Mouse (Mus musculus) MEL (cell line): Measurements from ENCODE around the gene Galnt6. TPM values are rescaled to one million over a fixed set of nuclear protein-coding genes. Genes with fewer than 3 reads are reported as not detected.
A peak's percentile ranks its signal among the peaks of the same experiment; 100 is the strongest.

Experiments used
- DNase-seq: peaks from one replicate; pipeline ENCODE4 v3.0.0; 2011; ENCODE audit warnings: low read depth, low spot score
- H3K27ac ChIP-seq: 2 replicates; pipeline ENCODE4 v1.5.1; 2012; ENCODE audit warnings: low read depth, mild to moderate bottlenecking, control low read depth, low read length, moderate library complexity; ENCODE audit not compliant: control insufficient read depth
- H3K27me3 ChIP-seq, 2 experiments: fragments of 150-350 bp in 1 of 2; sonication (generic) in 1 of 2; 2 replicates each; pipeline ENCODE4 v1.6.1; 2012; ENCODE audit warnings: low read length in 2 of 2, mild to moderate bottlenecking in 2 of 2, improper control_type of control experiment in 1 of 2, moderate library complexity in 1 of 2; ENCODE audit not compliant: insufficient read depth in 2 of 2, control insufficient read depth in 1 of 2
- H3K36me3 ChIP-seq, 2 experiments: 2 replicates each; pipeline ENCODE4 v1.6.1; 2012 to 2014; ENCODE audit warnings: low read length in 2 of 2, improper control_type of control experiment in 1 of 2, inconsistent platforms in 1 of 2, mild to moderate bottlenecking in 1 of 2; ENCODE audit not compliant: insufficient read depth in 2 of 2, control insufficient read depth in 1 of 2
- H3K4me1 ChIP-seq, 2 experiments: fragments of 150-350 bp in 1 of 2; sonication (generic) in 1 of 2; 2 replicates each; pipeline ENCODE4 v1.6.1; 2012; ENCODE audit warnings: low read length in 2 of 2, improper control_type of control experiment in 1 of 2, mild to moderate bottlenecking in 1 of 2; ENCODE audit not compliant: insufficient read depth in 2 of 2, control insufficient read depth in 1 of 2
- H3K4me3 ChIP-seq, 2 experiments: fragments of 150-350 bp in 1 of 2; sonication (generic) in 1 of 2; 2 replicates each; pipeline ENCODE4 v1.5.1; 2012; ENCODE audit warnings: low read depth in 2 of 2, low read length in 2 of 2, mild to moderate bottlenecking in 2 of 2, moderate library complexity in 2 of 2, control low read depth in 1 of 2, improper control_type of control experiment in 1 of 2; ENCODE audit not compliant: control insufficient read depth in 1 of 2, insufficient read depth in 1 of 2
- H3K79me2 ChIP-seq: 2 replicates; pipeline ENCODE4 v1.6.1; 2012; ENCODE audit warnings: mild to moderate bottlenecking, low read length, moderate library complexity; ENCODE audit not compliant: control insufficient read depth, poor library complexity, insufficient read depth
- H3K9ac ChIP-seq: 2 replicates; pipeline ENCODE4 v1.6.1; 2012; ENCODE audit warnings: low read depth, mild to moderate bottlenecking, control low read depth, low read length, moderate library complexity; ENCODE audit not compliant: control insufficient read depth, poor library complexity, severe bottlenecking
- H3K9me3 ChIP-seq: fragments of 150-350 bp; sonication (generic); replicated peaks from 2 replicates; pipeline ENCODE4 v1.6.1; 2012; ENCODE audit warnings: mild to moderate bottlenecking, low read length, improper control_type of control experiment, moderate library complexity; ENCODE audit not compliant: insufficient read depth
- CHD1 ChIP-seq: IDR thresholded peaks from 2 replicates; pipeline ENCODE4 v1.6.1; 2012; ENCODE audit warnings: low read depth, mild to moderate bottlenecking, inconsistent platforms, low read length, improper control_type of control experiment
- CHD2 ChIP-seq: IDR thresholded peaks from 2 replicates; pipeline ENCODE4 v1.6.1; 2011; ENCODE audit warnings: low read length, improper control_type of control experiment
- CTCF ChIP-seq, 3 experiments: IDR thresholded peaks in 2 of 3; conservative IDR thresholded peaks in 1 of 3; 2 replicates each; pipeline ENCODE4 v1.5.1; 2011 to 2012; ENCODE audit warnings: low read length in 3 of 3, low read depth in 2 of 3, mild to moderate bottlenecking in 2 of 3, improper control_type of control experiment in 1 of 3, inconsistent platforms in 1 of 3, mixed read lengths in 1 of 3, moderate library complexity in 1 of 3; ENCODE audit not compliant: control insufficient read depth in 1 of 3, insufficient read depth in 1 of 3, poor library complexity in 1 of 3, severe bottlenecking in 1 of 3
- ELF1 ChIP-seq: IDR thresholded peaks from 2 replicates; pipeline ENCODE4 v1.6.1; 2014; ENCODE audit warnings: low read depth, mild to moderate bottlenecking, inconsistent platforms, low read length, improper control_type of control experiment, moderate library complexity
- EP300 ChIP-seq, 2 experiments: IDR thresholded peaks; 2 replicates each; pipeline ENCODE4 v1.6.1; 2011; ENCODE audit warnings: improper control_type of control experiment in 2 of 2, low read length in 2 of 2, low read depth in 1 of 2, mild to moderate bottlenecking in 1 of 2
- ETS1 ChIP-seq: IDR thresholded peaks from 2 replicates; pipeline ENCODE4 v1.6.1; 2012; ENCODE audit warnings: low read depth, mild to moderate bottlenecking, inconsistent platforms, low read length, improper control_type of control experiment, moderate library complexity
- GABPA ChIP-seq: IDR thresholded peaks from 2 replicates; pipeline ENCODE4 v1.6.1; 2012; ENCODE audit warnings: low read depth, mild to moderate bottlenecking, inconsistent platforms, low read length, improper control_type of control experiment, moderate library complexity
- GATA1 ChIP-seq: IDR thresholded peaks from 2 replicates; pipeline ENCODE4 v1.6.1; 2011; ENCODE audit warnings: low read depth, low read length, improper control_type of control experiment
- HCFC1 ChIP-seq: IDR thresholded peaks from 2 replicates; pipeline ENCODE4 v1.6.1; 2012; ENCODE audit warnings: low read depth, mild to moderate bottlenecking, inconsistent platforms, low read length, improper control_type of control experiment, moderate library complexity
- JUND ChIP-seq: IDR thresholded peaks from 2 replicates; pipeline ENCODE4 v1.6.1; 2011; ENCODE audit warnings: low read depth, mild to moderate bottlenecking, improper control_type of control experiment, low read length
- KAT2A ChIP-seq: conservative IDR thresholded peaks from 2 replicates; pipeline ENCODE4 v1.6.1; 2012; ENCODE audit warnings: low read depth, low read length, improper control_type of control experiment, inconsistent platforms
- MAFK ChIP-seq: IDR thresholded peaks from 2 replicates; pipeline ENCODE4 v1.6.1; 2011; ENCODE audit warnings: low read depth, mild to moderate bottlenecking, low read length, improper control_type of control experiment, borderline replicate concordance
- MEF2A ChIP-seq: IDR thresholded peaks from 2 replicates; pipeline ENCODE4 v1.6.1; 2014; ENCODE audit warnings: low read depth, mild to moderate bottlenecking, inconsistent platforms, low read length, improper control_type of control experiment; ENCODE audit not compliant: poor library complexity, insufficient replicate concordance, severe bottlenecking; ENCODE audit errors: extremely low read depth
- MXI1 ChIP-seq: IDR thresholded peaks from 2 replicates; pipeline ENCODE4 v1.6.1; 2011; ENCODE audit warnings: mild to moderate bottlenecking, low read depth, low read length, improper control_type of control experiment
- MYC ChIP-seq: IDR thresholded peaks from 2 replicates; pipeline ENCODE4 v1.6.1; 2011; ENCODE audit warnings: low read depth, mild to moderate bottlenecking, low read length, improper control_type of control experiment, moderate library complexity
- NELFE ChIP-seq: IDR thresholded peaks from 2 replicates; pipeline ENCODE4 v1.6.1; 2011; ENCODE audit warnings: low read depth, low read length, improper control_type of control experiment
- NRF1 ChIP-seq: IDR thresholded peaks from 2 replicates; pipeline ENCODE4 v1.6.1; 2014; ENCODE audit warnings: low read depth, mild to moderate bottlenecking, inconsistent platforms, low read length, improper control_type of control experiment, moderate library complexity; ENCODE audit not compliant: poor library complexity, insufficient read depth, severe bottlenecking
- POLR2A ChIP-seq, 2 experiments: IDR thresholded peaks; 2 replicates each; pipeline ENCODE4 v1.6.1; 2011 to 2012; ENCODE audit warnings: low read length in 2 of 2, mild to moderate bottlenecking in 2 of 2, control low read depth in 1 of 2, improper control_type of control experiment in 1 of 2, low read depth in 1 of 2, moderate library complexity in 1 of 2; ENCODE audit not compliant: control insufficient read depth in 1 of 2, insufficient read depth in 1 of 2, poor library complexity in 1 of 2
- POLR2AphosphoS2 ChIP-seq: IDR thresholded peaks from 2 replicates; pipeline ENCODE4 v1.6.1; 2011; ENCODE audit warnings: low read length, improper control_type of control experiment
- POLR2AphosphoS5 ChIP-seq: IDR thresholded peaks from 2 replicates; pipeline ENCODE4 v1.6.1; 2012; ENCODE audit warnings: low read depth, borderline replicate concordance, mild to moderate bottlenecking, inconsistent platforms, low read length, moderate library complexity, mixed read lengths
- RCOR1 ChIP-seq: IDR thresholded peaks from 2 replicates; pipeline ENCODE4 v1.6.1; 2012; ENCODE audit warnings: low read depth, mild to moderate bottlenecking, inconsistent platforms, low read length, improper control_type of control experiment
- SIN3A ChIP-seq: IDR thresholded peaks from 2 replicates; pipeline ENCODE4 v1.6.1; 2012; ENCODE audit warnings: low read length, improper control_type of control experiment, inconsistent platforms
- SMC3 ChIP-seq: IDR thresholded peaks from 2 replicates; pipeline ENCODE4 v1.6.1; 2011; ENCODE audit warnings: low read depth, low read length, improper control_type of control experiment
- TAL1 ChIP-seq: IDR thresholded peaks from 2 replicates; pipeline ENCODE4 v1.6.1; 2012; ENCODE audit warnings: mild to moderate bottlenecking, inconsistent platforms, low read length, moderate library complexity, mixed read lengths
- TCF12 ChIP-seq: IDR thresholded peaks from 2 replicates; pipeline ENCODE4 v1.6.1; 2014; ENCODE audit warnings: low read depth, mild to moderate bottlenecking, inconsistent platforms, low read length, improper control_type of control experiment, moderate library complexity
- USF1 ChIP-seq: IDR thresholded peaks from 2 replicates; pipeline ENCODE4 v1.6.1; 2014; ENCODE audit warnings: low read depth, mild to moderate bottlenecking, inconsistent platforms, low read length, improper control_type of control experiment, moderate library complexity
- USF2 ChIP-seq, 2 experiments: IDR thresholded peaks; 2 replicates each; pipeline ENCODE4 v1.6.1; 2011 to 2012; ENCODE audit warnings: improper control_type of control experiment in 2 of 2, low read length in 2 of 2, borderline replicate concordance in 1 of 2, inconsistent platforms in 1 of 2, low read depth in 1 of 2, mild to moderate bottlenecking in 1 of 2; ENCODE audit not compliant: insufficient read depth in 1 of 2
- ZMIZ1 ChIP-seq: IDR thresholded peaks from 2 replicates; pipeline ENCODE4 v1.6.1; 2012; ENCODE audit warnings: low read depth, mild to moderate bottlenecking, inconsistent platforms, low read length, improper control_type of control experiment, moderate library complexity
- ZNF384 ChIP-seq: IDR thresholded peaks from 2 replicates; pipeline ENCODE4 v1.6.1; 2012; ENCODE audit warnings: low read depth, mild to moderate bottlenecking, inconsistent platforms, low read length, improper control_type of control experiment
- polyA plus RNA-seq, 2 experiments: library from polyadenylated mRNA; stranded (reverse) in 1 of 2; unstranded in 1 of 2; fragments of >175 nt in 1 of 2; fragments of >200 nt in 1 of 2; gene quantifications; 2 replicates each; pipeline versions ENCODE4 v1.2.1 to v1.2.4; 2012; ENCODE audit warnings: low replicate concordance in 2 of 2, low read depth in 1 of 2; ENCODE audit not compliant: insufficient read length in 2 of 2, insufficient read depth in 1 of 2, missing spikeins in 1 of 2
- total RNA-seq: library from RNA; depleted of rRNA; stranded (reverse); fragments of 300-350 nt; gene quantifications from 2 replicates; pipeline ENCODE4 v1.2.3, GENCODE M21; 2012

The Galnt6 gene
- total and polyA plus RNA-seq, 3 experiments, result 16.1 to 17.0 TPM; not detected in 1

DNA sequence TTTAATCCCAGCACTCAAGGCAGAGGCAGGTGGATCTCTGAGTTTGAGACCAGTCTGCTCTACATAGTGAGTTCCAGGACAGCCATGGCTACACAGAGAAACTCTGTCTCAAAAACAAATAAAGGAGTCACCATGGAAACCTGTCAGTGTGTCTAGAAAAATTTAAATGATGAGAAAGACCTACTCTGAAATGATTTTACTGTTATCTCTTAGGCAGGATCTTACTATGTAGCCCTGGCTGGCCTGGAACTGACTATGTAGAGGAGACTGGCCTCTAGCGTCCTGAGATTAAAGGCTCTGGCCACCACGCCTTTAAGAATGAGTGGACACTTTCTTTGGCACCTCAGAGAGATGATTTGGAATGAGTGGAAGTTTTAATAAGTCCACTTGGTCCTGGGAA, 23.3 kb upstream of the Galnt6 start:
- no peaks in the 10 kb centered on the region for H3K27me3 ChIP-seq
- TF ChIP-seq CHD1, result no peak
- no peak for TF ChIP-seq ZNF384
- no peak for TF ChIP-seq POLR2AphosphoS5
- TF ChIP-seq, all 39 proteins: peak for 0
- no peak overlapping the region for H3K4me3 ChIP-seq
- H3K27ac ChIP-seq, result no peak overlapping the region
- no peak for DNase-seq
- H3K9ac ChIP-seq, result no peak overlapping the region
- no peaks in the 10 kb centered on the region for H3K9me3 ChIP-seq
- H3K36me3 ChIP-seq, result peaks cover 0 to 17% of the 10 kb centered on the region in 2 experiments; a peak in 2 of 4 replicates
- peaks cover 10 to 30% of the 10 kb centered on the region in 2 experiments for H3K4me1 ChIP-seq
- no peaks in the 10 kb centered on the region for H3K79me2 ChIP-seq

DNA sequence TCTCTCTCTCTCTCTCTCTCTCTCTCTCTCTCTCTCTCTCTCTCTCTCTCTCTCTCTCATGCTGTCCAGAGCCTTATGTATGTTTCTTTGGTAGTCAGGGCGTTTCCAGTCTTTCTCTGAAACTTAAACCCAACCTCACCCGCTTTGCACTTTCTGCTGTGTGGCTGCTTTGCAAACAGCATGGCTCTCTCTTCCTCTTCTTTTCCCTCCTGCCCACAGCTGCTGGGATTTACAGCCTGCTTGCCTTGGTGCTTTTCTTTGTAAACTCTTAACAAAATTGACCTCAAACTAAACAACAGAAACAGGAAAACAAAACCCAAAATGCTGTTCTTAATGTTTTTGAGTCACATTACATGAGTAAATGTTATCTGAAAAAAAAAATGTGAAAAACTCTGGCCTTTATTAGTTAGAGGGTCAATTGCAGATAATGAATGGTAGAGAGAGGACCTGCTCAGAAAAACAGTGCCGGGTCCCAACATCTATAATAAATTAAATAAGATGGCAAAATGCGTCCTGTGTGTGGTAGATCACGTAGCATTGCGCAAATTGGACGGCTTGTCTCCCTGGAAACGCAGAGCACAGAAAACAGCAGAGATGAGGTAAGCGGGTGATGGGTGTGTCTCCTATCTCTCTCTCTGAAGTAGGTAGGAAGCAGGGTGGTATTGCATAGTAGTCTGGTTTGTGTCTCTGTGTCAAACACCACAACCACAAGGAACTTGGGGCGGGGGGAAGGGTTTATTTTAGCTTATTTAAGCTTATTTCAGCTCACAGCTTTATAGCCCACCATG, 20.8 kb upstream of the Galnt6 start:
- peak; percentile 91 for DNase-seq
- Histone ChIP-seq H3K4me1 (peaks cover 28% of the 10 kb centered on the region in 2 experiments), H3K9ac (no peak overlapping the region), H3K4me3 (peak overlapping the region in 1 of 2 experiments; percentile 12; a peak in 1 of 4 replicates), H3K79me2 (no peaks in the 10 kb centered on the region), H3K9me3 (no peaks in the 10 kb centered on the region), H3K27me3 (no peaks in the 10 kb centered on the region), H3K27ac (no peak overlapping the region), H3K36me3 (peaks cover 0 to 22% of the 10 kb centered on the region in 2 experiments; a peak in 2 of 4 replicates)
- no peak for TF ChIP-seq RCOR1
- no peak for TF ChIP-seq MYC
- TF ChIP-seq MXI1, result peak; percentile 69; the same call in 1 of the 2 replicates
- no peak for TF ChIP-seq ZMIZ1
- peak; percentile 49; the same call in 1 of the 2 replicates for TF ChIP-seq SIN3A
- no peak for TF ChIP-seq CHD2
- TF ChIP-seq HCFC1, result 0 out of 2 replicates have a peak, but pooled peaks have one; percentile 34
- TF ChIP-seq GABPA, result no peak
- no peak for TF ChIP-seq TCF12
- peak; percentile 26; the same call in 1 of the 2 replicates for TF ChIP-seq ZNF384
- no peak for TF ChIP-seq MEF2A
- TF ChIP-seq SMC3, result no peak
- no peak for TF ChIP-seq CHD1
- no peak for TF ChIP-seq MAFK
- TF ChIP-seq GATA1, result no peak
- TF ChIP-seq NRF1, result no peak
- TF ChIP-seq ELF1, result no peak
- TF ChIP-seq KAT2A, result no peak
- no peak for TF ChIP-seq POLR2A (IDR thresholded peaks at IDR 0.05; ENCODE audit: control insufficient read depth in 1 of 2, insufficient read depth in 1 of 2, low read depth in 1 of 2, low read length in 2 of 2, poor library complexity in 1 of 2)
- no peak for TF ChIP-seq USF2 (IDR thresholded peaks at IDR 0.05; ENCODE audit: borderline replicate concordance in 1 of 2, insufficient read depth in 1 of 2, low read depth in 1 of 2, low read length in 2 of 2)
- TF ChIP-seq USF1, result no peak
- TF ChIP-seq ETS1, result peak; percentile 77; the same call in 1 of the 2 replicates
- no peak for TF ChIP-seq NELFE
- no peak for TF ChIP-seq POLR2AphosphoS5
- no peak for TF ChIP-seq CTCF (IDR thresholded peaks at IDR 0.05 in 2 of 3, conservative IDR thresholded peaks at IDR 0.05 in 1 of 3; ENCODE audit: control insufficient read depth in 1 of 3, insufficient read depth in 1 of 3, low read depth in 2 of 3, low read length in 3 of 3, poor library complexity in 1 of 3, severe bottlenecking in 1 of 3)
- peak; percentile 79; the same call in 1 of the 2 replicates for TF ChIP-seq JUND
- TF ChIP-seq TAL1, result no peak
- no peak for TF ChIP-seq POLR2AphosphoS2
- TF ChIP-seq EP300 (IDR thresholded peaks at IDR 0.05; ENCODE audit: low read depth in 1 of 2, low read length in 2 of 2), result no peak
